Mouse (Mus musculus): ENCODE measurements around the gene Ptprq. TPM values are rescaled to one million over a fixed set of nuclear protein-coding genes. Genes with fewer than 3 reads are reported as not detected.

The Ptprq gene
- polyA plus RNA-seq, 1 experiment, result 0.02 TPM

- Histone ChIP-seq H3K4me3 (ENCODE audit: insufficient read depth, low read depth, low read length) (no peak overlapping the region), H3K4me1 (ENCODE audit: control insufficient read depth, insufficient read depth, low read length) (no peaks in the 10 kb centered on the region), H3K36me3 (ENCODE audit: control insufficient read depth, insufficient read depth, low read length) (no peaks in the 10 kb centered on the region), H3K27me3 (replicated peaks; ENCODE audit: control insufficient read depth, insufficient read depth, low read length) (no peaks in the 10 kb centered on the region), H3K27ac (ENCODE audit: insufficient read depth, low read depth, low read length) (no peak overlapping the region)
- peak; percentile 21 for DNase-seq
- 48% methylated on average over 7 of the region's 7 CpGs for WGBS
- TF ChIP-seq POLR2A (IDR thresholded peaks at IDR 0.05; ENCODE audit: low read depth, low read length) (no peak), CTCF (conservative IDR thresholded peaks at IDR 0.05; ENCODE audit: insufficient read depth, insufficient read length, low read depth, low read length) (no peak)
These were observed 203.2 kb downstream of the Ptprq start for GRCm38 (mm10) chr10:107516641-107517040.

- Histone ChIP-seq H3K36me3 (ENCODE audit: control insufficient read depth, insufficient read depth, low read length) (no peaks in the 10 kb centered on the region), H3K4me1 (ENCODE audit: control insufficient read depth, insufficient read depth, low read length) (no peaks in the 10 kb centered on the region), H3K4me3 (ENCODE audit: insufficient read depth, low read depth, low read length) (no peak overlapping the region), H3K27ac (ENCODE audit: insufficient read depth, low read depth, low read length) (no peak overlapping the region), H3K27me3 (replicated peaks; ENCODE audit: control insufficient read depth, insufficient read depth, low read length) (no peaks in the 10 kb centered on the region)
- 69% methylated on average over 7 of the region's 7 CpGs for WGBS
- no peak for TF ChIP-seq CTCF (conservative IDR thresholded peaks at IDR 0.05; ENCODE audit: insufficient read depth, insufficient read length, low read depth, low read length)
- TF ChIP-seq POLR2A (IDR thresholded peaks at IDR 0.05; ENCODE audit: low read depth, low read length), result no peak
- DNase-seq, result no peak
These were observed 205.1 kb downstream of the Ptprq start for GRCm38 (mm10) chr10:107514735-107515134.

DNA sequence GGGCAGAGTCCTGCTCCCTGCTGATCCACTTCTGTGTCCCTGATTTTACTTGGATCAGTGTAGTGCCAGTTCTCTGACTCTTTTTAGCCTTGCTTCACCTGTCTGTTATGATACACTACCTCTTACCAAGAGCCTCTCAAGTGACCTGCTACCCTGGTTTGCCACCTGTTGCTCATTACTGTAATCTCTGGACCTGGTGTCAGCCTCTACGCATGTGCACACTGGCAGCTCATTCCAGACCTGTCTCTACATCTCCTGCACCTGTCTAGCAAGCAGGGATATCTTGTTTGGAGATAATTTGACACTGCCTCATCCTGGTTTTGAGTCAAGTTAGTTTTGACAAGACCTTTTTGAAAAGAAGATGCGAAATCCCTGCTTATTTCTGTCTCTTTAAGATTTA, 213.5 kb downstream of the Ptprq start:
- DNase-seq, result no peak
- Histone ChIP-seq H3K4me3 (ENCODE audit: insufficient read depth, low read depth, low read length) (no peak overlapping the region), H3K27me3 (replicated peaks; ENCODE audit: control insufficient read depth, insufficient read depth, low read length) (no peaks in the 10 kb centered on the region), H3K4me1 (ENCODE audit: control insufficient read depth, insufficient read depth, low read length) (no peaks in the 10 kb centered on the region), H3K27ac (ENCODE audit: insufficient read depth, low read depth, low read length) (no peak overlapping the region), H3K36me3 (ENCODE audit: control insufficient read depth, insufficient read depth, low read length) (no peaks in the 10 kb centered on the region)
- TF ChIP-seq CTCF (conservative IDR thresholded peaks at IDR 0.05; ENCODE audit: insufficient read depth, insufficient read length, low read depth, low read length), result no peak
- no peak for TF ChIP-seq POLR2A (IDR thresholded peaks at IDR 0.05; ENCODE audit: low read depth, low read length)
- 90% methylated on average over 2 of the region's 2 CpGs for WGBS

DNA sequence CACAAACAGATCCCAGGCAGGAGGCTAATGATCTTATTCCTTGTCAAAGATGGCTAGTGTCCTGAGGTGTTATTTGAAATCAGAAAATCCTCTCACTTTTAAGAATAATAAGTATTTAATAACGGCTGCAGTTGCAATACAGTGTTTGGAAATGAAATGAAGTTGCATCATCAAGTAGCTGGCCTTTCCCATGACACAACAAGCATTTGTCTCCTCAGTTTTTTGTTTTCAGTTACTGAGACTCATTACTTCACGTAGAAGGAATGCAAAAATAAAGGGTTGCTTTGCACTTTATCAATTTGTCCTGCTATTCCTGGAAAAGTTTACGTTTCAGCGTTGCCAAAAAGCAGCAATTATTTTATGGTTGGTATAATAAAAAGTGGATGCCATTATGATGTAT, 216.4 kb downstream of the Ptprq start:
- Histone ChIP-seq H3K4me1 (ENCODE audit: control insufficient read depth, insufficient read depth, low read length) (no peaks in the 10 kb centered on the region), H3K27me3 (replicated peaks; ENCODE audit: control insufficient read depth, insufficient read depth, low read length) (no peaks in the 10 kb centered on the region), H3K27ac (ENCODE audit: insufficient read depth, low read depth, low read length) (no peak overlapping the region), H3K4me3 (ENCODE audit: insufficient read depth, low read depth, low read length) (no peak overlapping the region), H3K36me3 (ENCODE audit: control insufficient read depth, insufficient read depth, low read length) (no peaks in the 10 kb centered on the region)
- DNase-seq, result no peak
- TF ChIP-seq CTCF (conservative IDR thresholded peaks at IDR 0.05; ENCODE audit: insufficient read depth, insufficient read length, low read depth, low read length) (no peak), POLR2A (IDR thresholded peaks at IDR 0.05; ENCODE audit: low read depth, low read length) (no peak)
- 66% methylated on average over 4 of the region's 4 CpGs for whole genome bisulfite sequencing

- no peaks in the 10 kb centered on the region for H3K4me1 ChIP-seq (ENCODE audit: control insufficient read depth, insufficient read depth, low read length)
- DNase-seq, result no peak
- no peak overlapping the region for H3K27ac ChIP-seq (ENCODE audit: insufficient read depth, low read depth, low read length)
- no peak overlapping the region for H3K4me3 ChIP-seq (ENCODE audit: insufficient read depth, low read depth, low read length)
- no peaks in the 10 kb centered on the region for H3K27me3 ChIP-seq (replicated peaks; ENCODE audit: control insufficient read depth, insufficient read depth, low read length)
- TF ChIP-seq CTCF (conservative IDR thresholded peaks at IDR 0.05; ENCODE audit: insufficient read depth, insufficient read length, low read depth, low read length) (no peak), POLR2A (IDR thresholded peaks at IDR 0.05; ENCODE audit: low read depth, low read length) (no peak)
- 91% methylated on average over 7 of the region's 7 CpGs for WGBS
- H3K36me3 ChIP-seq (ENCODE audit: control insufficient read depth, insufficient read depth, low read length), result no peaks in the 10 kb centered on the region
These were observed 217.7 kb downstream of the Ptprq start for GRCm38 (mm10) chr10:107502193-107502592.

GRCm38 (mm10) chr10:107499656-107500055, 220.2 kb downstream of the Ptprq start:
- Histone ChIP-seq H3K36me3 (ENCODE audit: control insufficient read depth, insufficient read depth, low read length) (no peaks in the 10 kb centered on the region), H3K4me1 (ENCODE audit: control insufficient read depth, insufficient read depth, low read length) (no peaks in the 10 kb centered on the region), H3K27ac (ENCODE audit: insufficient read depth, low read depth, low read length) (no peak overlapping the region), H3K27me3 (replicated peaks; ENCODE audit: control insufficient read depth, insufficient read depth, low read length) (no peaks in the 10 kb centered on the region), H3K4me3 (ENCODE audit: insufficient read depth, low read depth, low read length) (no peak overlapping the region)
- DNase-seq, result no peak
- WGBS, result 81% methylated on average over 7 of the region's 7 CpGs
- TF ChIP-seq POLR2A (IDR thresholded peaks at IDR 0.05; ENCODE audit: low read depth, low read length), result no peak
- TF ChIP-seq CTCF (conservative IDR thresholded peaks at IDR 0.05; ENCODE audit: insufficient read depth, insufficient read length, low read depth, low read length), result no peak

GRCm38 (mm10) chr10:107496402-107496801, 223.4 kb downstream of the Ptprq start:
- DNase-seq, result no peak
- WGBS, result 89% methylated on average over 1 of the region's 1 CpGs

More at GRCm38 (mm10) chr10:107496402-107496801, 223.4 kb downstream of the Ptprq start:
- H3K36me3 ChIP-seq (ENCODE audit: control insufficient read depth, insufficient read depth, low read length), result no peaks in the 10 kb centered on the region
- no peak overlapping the region for H3K27ac ChIP-seq (ENCODE audit: insufficient read depth, low read depth, low read length)
- no peaks in the 10 kb centered on the region for H3K4me1 ChIP-seq (ENCODE audit: control insufficient read depth, insufficient read depth, low read length)
- no peak overlapping the region for H3K4me3 ChIP-seq (ENCODE audit: insufficient read depth, low read depth, low read length)
- no peak for TF ChIP-seq POLR2A (IDR thresholded peaks at IDR 0.05; ENCODE audit: low read depth, low read length)
- TF ChIP-seq CTCF (conservative IDR thresholded peaks at IDR 0.05; ENCODE audit: insufficient read depth, insufficient read length, low read depth, low read length), result no peak
- H3K27me3 ChIP-seq (replicated peaks; ENCODE audit: control insufficient read depth, insufficient read depth, low read length), result no peaks in the 10 kb centered on the region; the same call in 1 of the 2 replicates
